Mouse (Mus musculus): ENCODE results near the gene Scrn3. TPM values are rescaled to one million over a fixed set of nuclear protein-coding genes. Genes with fewer than 3 reads are reported as not detected.
A peak's percentile ranks its signal among the peaks of the same experiment; 100 is the strongest.

The Scrn3 gene
- polyA plus RNA-seq, 1 experiment, result 2.9 TPM

GRCm38 (mm10) chr2:73378326-73378725 lies 65.9 kb downstream of the Scrn3 start:
- DNase-seq (ENCODE audit: low read depth in 1 of 2, low spot score in 2 of 2), result no peak
- no peak overlapping the region for H3K27ac ChIP-seq (ENCODE audit: insufficient read depth, low read length)
- no peak for TF ChIP-seq POLR2A (IDR thresholded peaks at IDR 0.05; ENCODE audit: low read depth, low read length)
- TF ChIP-seq CTCF (IDR thresholded peaks at IDR 0.05; ENCODE audit: extremely low read depth, insufficient read depth, insufficient read length, insufficient replicate concordance), result no peak
- WGBS, result 98% methylated on average over 5 of the region's 5 CpGs
- peaks cover 9% of the 10 kb centered on the region; the same call in 1 of the 2 replicates for H3K36me3 ChIP-seq (ENCODE audit: control insufficient read depth, insufficient read depth, low read length)
- H3K4me3 ChIP-seq (ENCODE audit: extremely low read depth, insufficient read depth, insufficient read length), result no peak overlapping the region
- no peaks in the 10 kb centered on the region for H3K4me1 ChIP-seq (ENCODE audit: control insufficient read depth, insufficient read depth, insufficient read length)
- H3K27me3 ChIP-seq (ENCODE audit: control insufficient read depth, insufficient read depth, low read length), result no peaks in the 10 kb centered on the region

GRCm38 (mm10) chr2:73379656-73380055 lies 67.3 kb downstream of the Scrn3 start:
- no peak overlapping the region for H3K27ac ChIP-seq (ENCODE audit: insufficient read depth, low read length)
- H3K27me3 ChIP-seq (ENCODE audit: control insufficient read depth, insufficient read depth, low read length), result no peaks in the 10 kb centered on the region
- no peak overlapping the region for H3K4me3 ChIP-seq (ENCODE audit: extremely low read depth, insufficient read depth, insufficient read length)
- no peaks in the 10 kb centered on the region for H3K4me1 ChIP-seq (ENCODE audit: control insufficient read depth, insufficient read depth, insufficient read length)
- peaks cover 9% of the 10 kb centered on the region; the same call in 1 of the 2 replicates for H3K36me3 ChIP-seq (ENCODE audit: control insufficient read depth, insufficient read depth, low read length)
- no peak for TF ChIP-seq POLR2A (IDR thresholded peaks at IDR 0.05; ENCODE audit: low read depth, low read length)
- TF ChIP-seq CTCF (IDR thresholded peaks at IDR 0.05; ENCODE audit: extremely low read depth, insufficient read depth, insufficient read length, insufficient replicate concordance), result no peak
- no peak for DNase-seq (ENCODE audit: low read depth in 1 of 2, low spot score in 2 of 2)
- 89% methylated on average over 5 of the region's 5 CpGs for WGBS

GRCm38 (mm10) chr2:73380298-73380975 lies 68.0 kb downstream of the Scrn3 start:
- no peak for TF ChIP-seq CTCF (IDR thresholded peaks at IDR 0.05; ENCODE audit: extremely low read depth, insufficient read depth, insufficient read length, insufficient replicate concordance)
- no peak for TF ChIP-seq POLR2A (IDR thresholded peaks at IDR 0.05; ENCODE audit: low read depth, low read length)
- no peak for DNase-seq (ENCODE audit: low read depth in 1 of 2, low spot score in 2 of 2)
- Histone ChIP-seq H3K27ac (ENCODE audit: insufficient read depth, low read length) (no peak overlapping the region), H3K4me1 (ENCODE audit: control insufficient read depth, insufficient read depth, insufficient read length) (0 out of 2 replicates have a peak, but pooled peaks cover 2% of the 10 kb centered on the region), H3K4me3 (ENCODE audit: extremely low read depth, insufficient read depth, insufficient read length) (no peak overlapping the region), H3K36me3 (ENCODE audit: control insufficient read depth, insufficient read depth, low read length) (peaks cover 9% of the 10 kb centered on the region; the same call in 1 of the 2 replicates), H3K27me3 (ENCODE audit: control insufficient read depth, insufficient read depth, low read length) (no peaks in the 10 kb centered on the region)
- WGBS, result 91% methylated on average over 9 of the region's 9 CpGs

GRCm38 (mm10) chr2:73385172-73385571 lies 72.8 kb downstream of the Scrn3 start:
- H3K4me3 ChIP-seq (ENCODE audit: extremely low read depth, insufficient read depth, insufficient read length), result peak overlapping the region; percentile 78; the same call in 1 of the 2 replicates
- TF ChIP-seq CTCF (IDR thresholded peaks at IDR 0.05; ENCODE audit: extremely low read depth, insufficient read depth, insufficient read length, insufficient replicate concordance) (no peak), POLR2A (IDR thresholded peaks at IDR 0.05; ENCODE audit: low read depth, low read length) (no peak)
- H3K27me3 ChIP-seq (ENCODE audit: control insufficient read depth, insufficient read depth, low read length), result no peaks in the 10 kb centered on the region
- no peak for DNase-seq (ENCODE audit: low read depth in 1 of 2, low spot score in 2 of 2)
- no peak overlapping the region for H3K27ac ChIP-seq (ENCODE audit: insufficient read depth, low read length)
- WGBS, result 30% methylated on average over 4 of the region's 4 CpGs
- H3K36me3 ChIP-seq (ENCODE audit: control insufficient read depth, insufficient read depth, low read length), result peaks cover 4% of the 10 kb centered on the region; the same call in 1 of the 2 replicates
- peaks cover 5% of the 10 kb centered on the region for H3K4me1 ChIP-seq (ENCODE audit: control insufficient read depth, insufficient read depth, insufficient read length)

- no peak for DNase-seq (ENCODE audit: low read depth in 1 of 2, low spot score in 2 of 2)
- 3% methylated on average over 29 of the region's 29 CpGs for WGBS
- H3K36me3 ChIP-seq (ENCODE audit: control insufficient read depth, insufficient read depth, low read length), result peaks cover 1% of the 10 kb centered on the region; the same call in 1 of the 2 replicates
- TF ChIP-seq POLR2A (IDR thresholded peaks at IDR 0.05; ENCODE audit: low read depth, low read length) (no peak; the same call in 1 of the 2 replicates), CTCF (IDR thresholded peaks at IDR 0.05; ENCODE audit: extremely low read depth, insufficient read depth, insufficient read length, insufficient replicate concordance) (no peak)
- H3K27ac ChIP-seq (ENCODE audit: insufficient read depth, low read length), result peak overlapping the region; percentile 35
- H3K27me3 ChIP-seq (ENCODE audit: control insufficient read depth, insufficient read depth, low read length), result no peaks in the 10 kb centered on the region
- peaks cover 7% of the 10 kb centered on the region for H3K4me1 ChIP-seq (ENCODE audit: control insufficient read depth, insufficient read depth, insufficient read length)
- peak overlapping the region; percentile 78 for H3K4me3 ChIP-seq (ENCODE audit: extremely low read depth, insufficient read depth, insufficient read length)
Observed at GRCm38 (mm10) chr2:73385641-73386355, 73.4 kb downstream of the Scrn3 start.

- Histone ChIP-seq H3K27ac (ENCODE audit: insufficient read depth, low read length) (peak within 1 kb of the TSS; percentile 55), H3K27me3 (ENCODE audit: control insufficient read depth, insufficient read depth, low read length) (no peaks in the 10 kb centered on the region), H3K4me1 (ENCODE audit: control insufficient read depth, insufficient read depth, insufficient read length) (peaks cover 7% of the 10 kb centered on the region), H3K36me3 (ENCODE audit: control insufficient read depth, insufficient read depth, low read length) (peaks cover 1% of the 10 kb centered on the region; the same call in 1 of the 2 replicates), H3K4me3 (ENCODE audit: extremely low read depth, insufficient read depth, insufficient read length) (peak within 1 kb of the TSS; percentile 78)
- TF ChIP-seq CTCF (IDR thresholded peaks at IDR 0.05; ENCODE audit: extremely low read depth, insufficient read depth, insufficient read length, insufficient replicate concordance), result no peak
- peak; percentile 59 for TF ChIP-seq POLR2A (IDR thresholded peaks at IDR 0.05; ENCODE audit: low read depth, low read length)
- peak; percentile 95 to 100 for DNase-seq (ENCODE audit: low read depth in 1 of 2, low spot score in 2 of 2)
- 1% methylated on average over 41 of the region's 44 CpGs for WGBS
Observed at GRCm38 (mm10) chr2:73386356-73387046, 74.1 kb downstream of the Scrn3 start, which contains the start of gene Gpr155. Gpr155 (minus strand) TSS chr2:73386572.

Other genes starting within 250 kb of the Scrn3 start
- 2.2 and 2.9 TPM in 2 replicates for gene Ola1, start 93.7 kb upstream of the Scrn3 start, polyA plus RNA-seq (2012; rRNA removed)
- gene Sp9, start 40.7 kb upstream of the Scrn3 start, polyA plus RNA-seq (2012; rRNA removed), result not detected in 2 replicates
- gene Cir1, start 100 bp downstream of the Scrn3 start, polyA plus RNA-seq (2012; rRNA removed), result 1.3 and 1.5 TPM in 2 replicates
- 3.6 and 5.3 TPM in 2 replicates for gene Gpr155, start 74.0 kb downstream of the Scrn3 start, polyA plus RNA-seq (2012; rRNA removed)
- gene Wipf1, start 217.1 kb downstream of the Scrn3 start, polyA plus RNA-seq (2012; rRNA removed), result 58.7 and 72.8 TPM in 2 replicates

Data from spleen, adult 2 months (tissue).